Mouse (Mus musculus): Measurements from ENCODE around the gene Olfr134.
"Not testable (repeated sequence)": the region's sequence is repeated elsewhere in the genome, so short reads cannot be mapped to it uniquely, and the experiment has no call there.

The Olfr134 gene

GRCm38 (mm10) chr17:38171088-38171487 lies at the start of gene Olfr134:
Olfr134 (plus strand) TSS chr17:38171388.
- no peak for DNase-seq

GRCm38 (mm10) chr17:38124199-38124598 lies 47.0 kb upstream of the Olfr134 start:
- DNase-seq, result not testable (repeated sequence)

- DNase-seq, result not testable (repeated sequence)
These were observed 45.8 kb upstream of the Olfr134 start for GRCm38 (mm10) chr17:38125371-38125770.

DNA sequence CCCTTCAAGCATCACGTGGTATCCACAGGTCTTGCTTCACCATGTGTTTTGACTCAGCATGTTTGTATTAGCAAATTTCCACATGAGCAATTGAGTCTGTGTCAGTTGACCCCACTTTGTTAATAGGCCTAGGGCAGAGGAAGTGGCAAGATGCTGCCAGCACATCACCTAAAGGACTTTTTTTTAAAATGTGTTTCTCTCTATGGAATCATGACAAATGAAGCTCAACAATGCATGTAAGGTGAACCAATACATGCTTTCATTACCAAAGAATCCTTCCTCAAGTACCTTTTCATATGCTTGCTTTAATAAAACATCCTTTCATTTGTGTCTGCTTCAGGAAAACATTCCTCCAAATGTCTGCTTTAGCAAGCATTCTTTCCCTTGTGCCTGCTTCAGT lies 36.8 kb upstream of the Olfr134 start, which contains the start of gene Olfr132:
Gene Olfr132, minus strand, starts transcription at position 101 of the 400 bp plus-strand sequence.
- no peak for DNase-seq

DNA sequence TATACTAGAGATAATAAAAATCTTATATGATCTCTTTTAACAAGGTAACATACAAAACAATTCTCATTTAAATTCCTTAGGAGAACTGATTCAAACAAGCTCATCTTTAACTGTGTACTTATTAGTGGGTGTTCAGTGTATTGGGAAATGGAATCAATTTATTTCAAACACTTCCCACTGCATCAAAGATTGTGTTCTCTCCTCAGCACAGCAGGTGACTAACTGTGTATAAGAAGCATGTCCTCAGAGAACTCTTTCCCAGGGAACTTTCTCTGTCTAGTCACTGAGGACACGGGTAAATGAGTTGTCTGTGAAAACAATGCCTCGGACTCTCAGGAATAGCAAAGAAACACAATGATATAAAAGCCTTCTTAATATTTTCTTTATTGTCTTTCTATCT lies 26.2 kb upstream of the Olfr134 start, which contains the start of gene Olfr133:
Gene Olfr133, plus strand, starts transcription at position 301 of the 400 bp plus-strand sequence.
- DNase-seq, result no peak

DNA sequence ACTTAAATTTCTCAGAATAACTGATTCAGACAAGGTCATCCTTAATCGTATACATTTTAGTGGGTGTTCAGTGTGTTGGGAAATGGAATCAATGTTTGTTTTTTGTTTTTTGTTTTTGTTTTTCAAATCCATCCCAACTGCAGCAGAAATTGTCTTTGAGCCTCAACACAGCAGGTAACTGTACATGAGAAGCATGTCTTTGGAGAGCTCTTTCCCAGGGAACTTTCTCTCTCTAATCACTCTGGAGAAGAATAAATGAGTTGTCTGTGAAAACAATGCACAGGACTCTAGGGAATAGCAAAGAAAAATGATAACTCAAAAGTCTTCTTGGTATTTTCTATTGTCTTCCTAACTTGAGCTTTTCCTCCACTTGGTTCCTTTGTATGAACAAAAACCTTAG lies 32.8 kb downstream of the Olfr134 start, which contains the start of gene Olfr135:
Gene Olfr135, plus strand, starts transcription at position 301 of the 400 bp plus-strand sequence.
- DNase-seq, result no peak

Measured in cerebellum, adult 11-12 months (tissue).